Mouse (Mus musculus) monocyte, adult 2 months (primary cell): ENCODE measurements around the gene Serpina3a.

Experiments used
- DNase-seq, 2 experiments: peaks; one replicate each; pipeline ENCODE4 v3.0.0; 2022; ENCODE audit warnings: low spot score in 2 of 2, low read depth in 1 of 2

Serpina3a gene

GRCm38 (mm10) chr12:104141506-104141905 lies 29.0 kb downstream of the Serpina3a start:
- DNase-seq, result no peak

GRCm38 (mm10) chr12:104142427-104142826 lies 29.9 kb downstream of the Serpina3a start:
- no peak for DNase-seq

GRCm38 (mm10) chr12:104143286-104143685 lies 30.8 kb downstream of the Serpina3a start:
- DNase-seq, result no peak

DNA sequence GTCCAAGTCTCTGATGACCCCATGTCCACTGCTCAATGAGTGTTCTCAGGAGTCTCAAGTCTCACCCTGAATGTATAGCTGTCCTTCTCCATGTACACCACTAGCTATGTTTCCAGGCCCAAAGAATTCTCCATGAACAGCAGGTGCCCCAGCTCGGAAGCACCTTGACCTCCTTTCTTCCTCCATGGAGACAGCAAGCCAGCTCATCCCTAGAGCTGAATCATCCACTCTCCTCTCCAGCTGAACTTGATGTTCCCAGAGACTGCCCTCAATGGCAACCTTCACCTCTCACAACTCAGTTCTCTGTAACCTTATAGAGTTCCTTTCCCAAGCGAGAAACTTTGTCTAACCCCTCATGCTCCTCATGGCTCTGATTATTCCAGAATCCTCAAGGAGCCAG lies 33.0 kb downstream of the Serpina3a start:
- DNase-seq, result no peak

GRCm38 (mm10) chr12:104151989-104152388 lies 39.5 kb downstream of the Serpina3a start:
- no peak for DNase-seq

GRCm38 (mm10) chr12:104153041-104153645 lies 40.6 kb downstream of the Serpina3a start:
- DNase-seq, result no peak

DNA sequence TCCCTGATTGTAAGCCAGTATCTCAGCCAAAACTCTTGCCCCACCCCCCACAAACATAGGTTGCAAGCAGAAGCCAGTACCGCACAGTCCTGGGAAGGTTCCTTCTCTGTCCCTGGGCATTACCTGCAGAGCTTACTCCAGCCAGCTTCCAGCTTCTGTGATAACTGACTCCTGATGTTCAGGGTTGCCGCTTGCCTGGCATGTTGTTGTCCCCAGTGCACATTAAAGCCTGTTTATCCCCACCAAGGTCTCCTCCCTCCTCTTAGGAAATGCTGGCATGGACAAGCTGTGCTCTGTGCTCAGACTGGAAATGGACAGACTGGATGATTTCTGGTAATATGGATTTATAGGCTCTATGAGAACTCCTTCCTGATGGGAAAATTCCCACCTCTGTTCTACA lies 41.1 kb downstream of the Serpina3a start, which contains the start of gene Serpina3c:
TSS of gene Serpina3c (minus strand) at position 215 of the 400 bp plus-strand sequence.
- DNase-seq, result no peak
